Mouse (Mus musculus) CH12F3 (cell line): ENCODE results near the gene Prnp.

Experiments
- in situ Hi-C: fragments of 300-500 bp; cut with MboI; formaldehyde crosslinking; loops from 2 replicates; pipeline ENCODE4 v1.14.3; 2020; ENCODE audit warnings: low sequenced_read_pairs

The Prnp gene

GRCm38 (mm10) chr2:131906266-131906665 lies 3.5 kb upstream of the Prnp start:
- in situ Hi-C loops: no loop called here

GRCm38 (mm10) chr2:131906846-131907245 lies 2.9 kb upstream of the Prnp start:
- in situ Hi-C loops: no loop called here

DNA sequence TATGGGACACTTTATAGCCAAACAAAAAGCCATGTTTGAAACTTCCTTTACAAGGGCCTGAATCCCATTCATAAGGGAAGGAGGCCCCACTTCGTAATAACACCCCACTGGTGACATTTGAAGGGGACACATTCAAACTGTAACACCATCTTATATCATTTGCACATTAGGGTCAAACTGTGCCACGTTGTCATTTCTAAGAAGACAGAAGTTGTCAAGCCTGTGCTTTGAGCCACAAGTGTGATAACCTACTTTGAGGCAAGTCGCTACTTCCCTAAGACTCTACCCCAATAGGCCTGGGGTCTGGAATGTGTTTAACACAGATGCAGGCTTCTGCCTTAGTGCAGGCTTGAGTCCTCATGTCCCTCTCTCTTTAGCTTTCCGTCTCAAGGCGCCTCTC lies 2.4 kb upstream of the Prnp start:
- in situ Hi-C loops: no loop called here

DNA sequence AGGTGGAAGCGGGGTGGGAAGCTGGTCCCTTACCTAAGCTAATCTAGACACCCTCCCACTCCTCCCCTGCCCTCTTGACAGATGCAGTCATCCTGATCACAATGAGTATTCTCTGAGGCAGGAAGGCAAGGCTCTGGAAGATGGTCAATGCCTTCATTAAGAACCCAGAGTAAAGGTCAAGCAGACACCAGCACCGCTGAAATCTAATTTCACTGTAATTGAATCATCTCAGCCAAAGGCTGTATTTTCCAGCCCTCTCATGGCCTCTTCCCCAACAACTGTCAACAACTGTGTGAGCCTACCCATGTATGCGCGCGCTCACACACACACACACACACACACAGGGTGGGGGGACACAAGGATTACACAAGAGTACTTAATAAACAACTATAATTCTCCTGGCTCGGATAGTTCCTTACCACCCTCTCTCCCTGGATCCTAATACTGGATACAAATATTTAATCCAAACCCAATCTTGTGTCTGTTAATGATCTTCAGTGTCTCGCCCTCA lies 1.3 kb upstream of the Prnp start:
- in situ Hi-C loops: no loop called here

DNA sequence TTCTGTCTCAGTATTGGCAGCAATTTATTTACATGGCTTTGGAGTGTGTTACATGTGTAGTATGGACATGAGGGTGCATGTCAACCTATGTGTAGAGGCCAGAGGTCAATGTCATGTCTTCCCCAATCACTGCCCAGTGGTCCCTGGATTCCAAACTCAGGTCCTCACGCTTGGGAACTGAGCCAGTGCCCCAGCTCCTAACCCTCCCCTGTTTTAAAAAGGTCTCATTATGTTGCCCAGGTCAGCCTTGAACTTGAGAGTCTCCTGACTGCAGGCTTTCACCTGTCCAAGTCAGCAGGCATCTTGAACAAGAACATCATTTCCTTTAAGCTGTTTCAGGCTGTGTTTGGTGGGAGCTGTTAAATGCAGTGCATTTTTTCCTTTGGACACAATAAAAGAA lies 822 bp upstream of the Prnp start:
- in situ Hi-C loops: no loop called here

GRCm38 (mm10) chr2:131910847-131911246 lies 1.1 kb downstream of the Prnp start:
- in situ Hi-C loops: no loop called here

GRCm38 (mm10) chr2:131911341-131911740 lies 1.6 kb downstream of the Prnp start:
- in situ Hi-C loops: no loop called here

GRCm38 (mm10) chr2:131912526-131913258 lies 3.0 kb downstream of the Prnp start:
- in situ Hi-C loops: no loop called here

GRCm38 (mm10) chr2:131932275-131932902 lies 22.7 kb downstream of the Prnp start:
- in situ Hi-C loops: no loop called here

- in situ Hi-C loops: no loop called here
Measured at GRCm38 (mm10) chr2:131933013-131933412, 23.3 kb downstream of the Prnp start.

GRCm38 (mm10) chr2:131933598-131933997 lies 23.9 kb downstream of the Prnp start:
- in situ Hi-C loops: no loop called here

- in situ Hi-C loops: no loop called here
Measured at GRCm38 (mm10) chr2:131934243-131934642, 24.5 kb downstream of the Prnp start.

DNA sequence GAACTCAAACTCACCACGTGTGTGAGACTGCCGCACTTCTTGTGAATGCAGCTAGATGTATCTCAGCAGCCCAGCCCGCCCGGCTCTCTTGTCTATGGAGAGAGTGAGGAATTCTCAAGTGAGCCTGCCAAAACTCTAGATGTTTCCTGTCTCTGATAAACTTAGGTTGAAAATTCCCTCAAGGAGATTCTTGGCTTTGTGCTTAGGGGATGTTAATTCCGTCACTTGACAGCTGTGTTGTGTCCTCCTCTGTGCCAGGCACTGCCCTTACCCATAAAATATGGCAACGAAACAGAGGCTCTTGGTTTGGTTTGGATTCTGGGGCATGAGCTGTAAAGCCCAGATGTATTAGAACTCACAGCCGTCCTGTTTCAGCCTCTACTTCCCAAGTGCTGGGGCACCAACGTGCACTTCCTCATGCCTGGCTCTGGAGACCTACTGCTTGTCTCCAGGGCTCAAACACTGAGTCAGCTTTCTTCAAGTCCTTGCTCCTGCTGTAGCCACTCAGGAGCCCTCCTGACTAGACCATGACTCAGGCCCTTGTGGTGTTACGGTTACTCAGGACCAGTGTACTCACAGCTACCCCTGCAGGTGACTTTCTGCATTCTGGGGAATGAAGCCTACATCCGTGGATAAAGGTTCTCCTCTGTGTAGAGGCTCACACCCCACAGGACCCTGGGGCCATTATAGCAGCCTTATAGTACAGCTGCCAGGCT lies 25.8 kb downstream of the Prnp start:
- in situ Hi-C loops: loop anchor here (5.0 kb wide), 1 partner anchor 108 kb away; no protein-coding TSS in a partner anchor

DNA sequence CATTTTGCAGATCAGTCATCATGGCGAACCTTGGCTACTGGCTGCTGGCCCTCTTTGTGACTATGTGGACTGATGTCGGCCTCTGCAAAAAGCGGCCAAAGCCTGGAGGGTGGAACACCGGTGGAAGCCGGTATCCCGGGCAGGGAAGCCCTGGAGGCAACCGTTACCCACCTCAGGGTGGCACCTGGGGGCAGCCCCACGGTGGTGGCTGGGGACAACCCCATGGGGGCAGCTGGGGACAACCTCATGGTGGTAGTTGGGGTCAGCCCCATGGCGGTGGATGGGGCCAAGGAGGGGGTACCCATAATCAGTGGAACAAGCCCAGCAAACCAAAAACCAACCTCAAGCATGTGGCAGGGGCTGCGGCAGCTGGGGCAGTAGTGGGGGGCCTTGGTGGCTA lies 26.7 kb downstream of the Prnp start:
- in situ Hi-C loops: loop anchor here (5.0 kb wide), 1 partner anchor 109 kb away; no protein-coding TSS in a partner anchor

DNA sequence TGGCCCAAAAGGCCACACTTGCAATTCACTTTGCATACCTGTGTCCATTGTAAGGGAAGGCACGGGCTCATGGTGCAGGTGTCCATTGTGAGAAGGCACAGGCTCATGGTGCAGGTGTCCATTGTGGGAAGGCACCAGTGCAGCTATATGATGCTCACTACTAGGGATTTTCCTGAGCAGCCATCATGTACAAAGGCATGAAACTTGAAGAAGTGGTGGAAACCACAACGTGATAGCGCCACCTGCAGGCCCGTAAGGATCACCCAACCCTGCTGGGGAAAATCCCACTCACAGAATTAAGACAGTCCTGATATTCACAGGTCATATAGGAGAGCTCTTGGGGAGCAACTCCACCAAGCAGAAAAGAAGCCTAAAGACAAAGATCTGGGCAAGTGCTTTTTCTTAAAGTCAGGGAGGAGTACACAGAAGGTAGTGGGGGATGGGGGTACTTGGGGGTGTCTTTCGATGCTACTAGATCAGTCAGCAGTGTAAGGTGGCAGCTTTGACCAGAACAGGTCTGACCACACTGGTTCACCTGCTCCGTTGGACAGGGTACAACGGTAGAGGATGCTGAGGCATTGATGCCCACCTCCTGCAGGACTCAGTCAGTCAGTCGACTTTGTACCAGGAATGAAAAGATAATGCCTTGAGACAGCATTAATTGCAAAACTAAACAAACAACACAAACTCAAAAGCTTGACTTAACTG lies 29.8 kb downstream of the Prnp start:
- in situ Hi-C loops: loop anchor here (5.0 kb wide), 1 partner anchor 112 kb away; no protein-coding TSS in a partner anchor

GRCm38 (mm10) chr2:131940506-131940905 lies 30.8 kb downstream of the Prnp start:
- in situ Hi-C loops: no loop called here

DNA sequence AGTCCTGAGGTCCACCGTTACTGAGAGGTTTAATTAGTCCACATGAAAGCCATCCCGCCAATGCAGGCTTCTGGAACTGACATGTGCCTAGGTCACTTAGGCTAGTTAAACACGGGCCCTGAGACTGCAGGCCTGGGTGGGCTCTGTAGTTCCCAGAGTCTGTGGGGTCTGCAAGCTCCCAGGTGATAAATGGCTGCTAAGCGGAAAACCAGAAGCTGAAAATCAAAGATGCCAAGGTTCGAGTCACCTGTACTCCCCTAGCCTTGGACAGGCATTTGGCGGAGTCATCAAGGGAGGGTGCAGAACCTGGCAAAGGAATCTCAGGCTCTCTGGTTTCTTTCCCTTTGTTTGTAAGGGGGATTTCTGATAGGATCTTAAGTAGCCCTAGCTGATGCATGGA lies 31.8 kb downstream of the Prnp start:
- in situ Hi-C loops: no loop called here

GRCm38 (mm10) chr2:131944370-131944769 lies 34.6 kb downstream of the Prnp start:
- in situ Hi-C loops: no loop called here

- in situ Hi-C loops: no loop called here
Measured at GRCm38 (mm10) chr2:131945225-131945624, 35.5 kb downstream of the Prnp start.

DNA sequence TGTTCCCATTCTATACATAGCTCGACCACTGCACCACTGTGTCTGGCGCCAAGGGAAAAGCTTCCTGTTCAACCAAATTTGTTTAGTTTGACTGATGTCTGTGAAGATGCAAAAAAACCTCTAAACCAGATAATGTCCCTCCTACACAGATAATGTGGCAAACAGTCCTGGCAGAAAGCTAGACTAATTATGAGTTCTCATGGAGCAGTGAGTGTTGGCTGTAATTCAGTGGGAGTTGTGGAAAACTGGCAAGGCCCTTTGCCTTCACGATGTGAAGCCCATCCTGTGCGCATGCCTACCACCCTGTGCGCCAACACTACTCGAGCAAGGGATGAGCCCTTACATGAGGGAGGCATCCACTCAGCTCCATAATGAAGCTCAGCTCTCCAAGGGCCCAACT lies 36.0 kb downstream of the Prnp start:
- in situ Hi-C loops: no loop called here

DNA sequence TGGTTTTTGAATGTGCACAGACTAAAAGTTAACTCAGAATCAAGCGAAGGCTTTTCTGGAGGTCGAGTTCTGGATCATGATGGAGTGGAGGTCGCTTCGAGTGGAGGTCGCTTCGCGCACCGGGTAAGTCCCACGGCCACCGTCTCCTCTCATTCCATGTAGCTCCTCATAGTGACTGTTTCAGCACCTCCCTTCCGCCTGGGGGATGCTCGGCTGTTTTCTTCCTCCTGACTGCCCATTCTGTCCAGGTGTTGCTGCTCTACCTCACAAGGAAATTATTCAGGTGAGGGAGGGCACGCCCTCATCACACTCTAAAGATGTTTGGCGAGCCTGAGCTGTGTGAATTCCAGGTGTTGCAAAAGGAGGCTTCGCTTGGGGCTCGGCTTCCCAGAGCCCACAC lies 36.6 kb downstream of the Prnp start:
- in situ Hi-C loops: no loop called here
